Mouse (Mus musculus) gastrocnemius, adult 8-10 months (tissue): ENCODE data around the gene Qsox1. TPM values are rescaled to one million over a fixed set of nuclear protein-coding genes. Genes with fewer than 3 reads are reported as not detected.

ENCODE experiments used
- DNase-seq, 2 experiments: peaks; one replicate each; pipeline ENCODE4 v3.0.0; 2022; ENCODE audit warnings: low spot score in 2 of 2
- total RNA-seq, 4 experiments: library from RNA; stranded (reverse); gene quantifications; 2 replicates each; pipeline ENCODE4 v1.2.4; 2022

The Qsox1 gene
- 10 to 100 TPM; 15.6 to 20.1 (median 16.5) TPM for total RNA-seq

GRCm38 (mm10) chr1:155812581-155813499 lies at the start of gene Qsox1:
TSS of gene Qsox1 (minus strand) at chr1:155812889.
- DNase-seq = peak; percentile 77

DNA sequence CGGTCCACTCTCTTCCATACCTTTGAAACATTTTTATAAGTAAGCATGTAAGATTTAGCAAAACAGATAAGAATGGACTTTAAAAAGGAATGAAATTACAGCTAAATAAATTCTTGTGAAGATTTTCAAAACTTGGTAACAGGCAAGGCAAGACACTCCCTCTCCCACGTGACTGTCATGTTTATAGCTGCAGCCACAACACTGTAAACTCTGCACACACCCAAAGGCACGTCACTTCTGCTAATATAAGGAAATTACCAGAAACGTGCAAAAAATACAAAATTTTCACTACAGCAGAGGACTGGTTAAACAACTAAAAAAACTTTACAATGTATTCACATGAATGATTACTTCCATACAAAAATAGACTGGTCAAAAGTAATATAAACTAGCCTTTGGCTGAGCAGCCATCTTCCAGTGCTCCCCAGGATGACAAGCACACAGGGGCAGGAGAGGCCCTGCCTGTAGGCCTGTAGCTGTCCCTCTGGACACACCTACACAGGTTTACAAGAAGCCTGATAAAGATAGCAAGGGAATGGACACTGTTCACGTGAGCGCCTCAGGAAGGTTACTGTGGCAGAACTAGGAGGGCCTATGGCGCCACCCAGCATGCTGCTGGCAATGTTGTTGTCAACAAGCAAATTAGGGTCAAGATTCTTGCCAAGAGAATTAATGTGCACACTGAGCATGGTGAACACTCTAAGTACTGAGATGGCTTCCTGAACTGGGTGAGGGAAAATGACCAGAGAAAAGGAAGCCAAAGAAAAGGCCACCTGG lies 42.4 kb upstream of the Qsox1 start:
- peak in 1 of 2 experiments; percentile 10 for DNase-seq

DNA sequence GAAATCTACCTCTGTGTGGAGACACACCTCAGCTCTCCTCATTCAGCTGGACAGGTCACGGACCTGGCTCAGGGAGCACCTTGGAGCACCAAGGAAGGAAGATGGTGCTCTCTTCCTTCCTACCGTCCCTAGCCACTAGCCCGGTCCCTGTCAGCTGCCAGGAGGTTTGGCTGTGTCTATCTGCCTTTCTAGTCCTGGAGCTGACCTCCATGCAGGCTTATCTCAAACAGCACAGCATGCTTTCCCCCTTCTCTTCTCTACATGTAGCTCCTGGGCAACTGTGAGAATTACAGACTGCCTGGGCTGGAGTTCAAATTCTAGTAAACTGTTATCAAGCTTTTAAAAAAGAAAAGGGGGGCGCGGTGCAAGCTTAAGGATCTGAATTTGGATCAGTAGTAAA lies 40.3 kb upstream of the Qsox1 start:
- DNase-seq = no peak

DNA sequence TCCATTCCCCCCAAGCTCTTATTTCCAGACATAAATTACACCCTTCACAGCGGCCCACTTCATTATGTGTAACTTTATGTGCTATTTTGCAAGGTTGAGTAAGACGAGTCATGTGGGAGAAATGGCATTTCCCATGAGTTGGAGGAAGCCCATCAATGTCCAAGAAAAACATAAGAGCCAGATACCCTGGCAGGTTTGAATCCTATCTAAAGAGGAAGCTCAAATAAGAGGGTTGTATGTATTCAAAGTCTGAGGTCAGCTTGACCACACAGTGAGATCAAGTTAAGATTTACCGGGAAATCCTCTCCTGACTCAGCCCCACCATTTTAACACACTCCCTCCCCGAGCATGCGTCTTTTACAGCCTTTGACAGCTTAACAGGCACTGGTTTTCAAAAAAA lies 31.5 kb upstream of the Qsox1 start:
- DNase-seq = no peak

GRCm38 (mm10) chr1:155843538-155843937 lies 30.8 kb upstream of the Qsox1 start:
- DNase-seq = no peak

- DNase-seq = no peak
Measured at GRCm38 (mm10) chr1:155835667-155836066, 23.0 kb upstream of the Qsox1 start.

- DNase-seq = no peak
Measured at GRCm38 (mm10) chr1:155833610-155834009, 20.9 kb upstream of the Qsox1 start.

- no peak for DNase-seq
Measured at GRCm38 (mm10) chr1:155831958-155832357, 19.3 kb upstream of the Qsox1 start.

DNA sequence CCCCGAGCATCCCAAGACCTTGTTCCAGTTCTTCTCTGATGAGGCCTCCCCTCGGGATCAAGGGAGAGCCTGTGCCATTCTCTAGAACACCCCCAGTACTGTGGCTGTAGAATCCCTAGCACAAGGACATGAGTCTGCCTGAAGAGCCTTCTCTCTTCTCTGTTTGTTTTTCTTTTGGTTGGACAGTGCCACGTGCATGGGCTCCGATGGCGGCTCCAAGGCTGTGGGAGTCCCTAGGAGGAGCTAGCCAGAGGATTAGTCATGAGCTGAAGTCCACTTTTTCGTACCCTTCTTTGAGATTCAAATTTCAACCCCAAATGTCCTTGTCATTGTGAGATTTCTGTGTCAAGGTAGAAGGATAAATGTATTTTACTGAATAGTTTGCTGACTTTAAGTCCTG lies 18.2 kb upstream of the Qsox1 start:
- no peak for DNase-seq

- no peak for DNase-seq
Measured at GRCm38 (mm10) chr1:155827703-155828295, 15.1 kb upstream of the Qsox1 start.

- DNase-seq = no peak
Measured at GRCm38 (mm10) chr1:155826803-155827395, 14.2 kb upstream of the Qsox1 start.

DNA sequence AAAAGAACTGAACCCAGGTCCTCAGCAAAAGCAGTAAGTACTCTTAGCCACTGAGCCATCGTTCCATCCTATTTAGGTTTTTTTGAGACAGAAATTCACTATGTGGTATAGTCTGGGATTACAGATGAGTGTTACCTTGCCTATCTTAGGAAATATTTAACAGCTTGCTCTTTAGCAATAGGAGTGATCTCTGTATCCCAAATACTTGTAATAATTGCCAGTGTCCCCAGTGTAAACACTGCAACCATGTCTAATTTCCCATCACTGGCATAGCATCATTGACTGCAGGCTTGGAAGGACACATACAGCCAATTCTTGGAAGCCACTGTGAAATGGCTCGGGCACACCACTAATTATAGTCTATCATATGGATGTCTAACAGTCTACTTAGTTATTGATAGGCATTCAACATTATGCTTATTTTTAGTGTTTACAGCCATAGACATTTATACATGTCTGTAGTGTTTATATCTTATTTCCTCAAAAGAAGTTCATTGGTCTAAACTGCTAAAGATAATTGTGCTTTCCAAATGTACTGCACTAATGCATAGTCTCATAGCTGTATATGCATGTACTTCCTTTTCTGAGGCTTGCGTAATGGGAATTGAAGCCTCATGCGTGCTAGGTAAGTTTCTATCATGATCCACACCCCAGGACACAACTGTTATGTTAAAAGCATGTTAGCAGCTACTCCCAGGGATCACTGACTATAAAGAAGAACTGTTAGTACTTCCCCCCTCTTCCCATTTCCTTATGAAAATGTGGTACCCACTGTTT lies 13.4 kb upstream of the Qsox1 start:
- no peak for DNase-seq

DNA sequence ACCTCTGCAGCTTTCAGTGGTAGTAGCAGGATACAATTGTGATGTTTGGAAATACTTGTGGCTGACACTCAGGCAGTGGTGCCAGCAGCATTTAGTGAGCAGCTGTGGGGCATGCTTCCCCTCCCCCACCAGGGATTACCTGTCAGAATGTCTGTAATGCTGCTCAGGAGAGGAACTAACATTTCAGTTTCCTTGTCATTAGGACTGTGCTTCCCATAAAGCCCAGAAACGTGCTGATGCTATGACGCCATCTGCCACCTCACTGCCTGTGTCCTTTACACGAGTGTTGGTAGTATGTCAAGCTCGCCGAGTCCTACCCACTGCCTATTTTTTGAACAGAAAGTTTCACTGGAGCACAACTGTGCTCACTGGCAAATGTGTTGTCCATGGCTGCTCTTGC lies 8.0 kb upstream of the Qsox1 start:
- no peak for DNase-seq

DNA sequence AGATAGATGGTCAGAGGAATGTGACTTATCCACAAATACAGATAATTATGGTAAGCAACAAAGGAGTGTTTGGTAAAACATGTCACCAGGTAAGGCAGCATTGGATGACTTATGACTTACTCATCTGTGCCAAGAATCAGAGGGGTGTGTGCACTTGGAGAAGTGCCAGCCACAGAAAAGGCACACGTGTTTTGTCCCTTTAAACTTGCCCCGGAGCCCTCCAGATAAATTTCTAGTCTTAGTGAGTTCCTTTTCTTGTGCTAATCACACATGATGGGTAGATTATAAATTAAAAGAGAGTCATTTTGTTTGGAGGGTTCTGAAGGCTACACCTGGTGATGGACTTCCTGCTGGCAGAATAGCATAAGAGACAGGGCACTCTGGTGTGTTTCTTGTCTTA lies 3.5 kb upstream of the Qsox1 start:
- DNase-seq = no peak

DNA sequence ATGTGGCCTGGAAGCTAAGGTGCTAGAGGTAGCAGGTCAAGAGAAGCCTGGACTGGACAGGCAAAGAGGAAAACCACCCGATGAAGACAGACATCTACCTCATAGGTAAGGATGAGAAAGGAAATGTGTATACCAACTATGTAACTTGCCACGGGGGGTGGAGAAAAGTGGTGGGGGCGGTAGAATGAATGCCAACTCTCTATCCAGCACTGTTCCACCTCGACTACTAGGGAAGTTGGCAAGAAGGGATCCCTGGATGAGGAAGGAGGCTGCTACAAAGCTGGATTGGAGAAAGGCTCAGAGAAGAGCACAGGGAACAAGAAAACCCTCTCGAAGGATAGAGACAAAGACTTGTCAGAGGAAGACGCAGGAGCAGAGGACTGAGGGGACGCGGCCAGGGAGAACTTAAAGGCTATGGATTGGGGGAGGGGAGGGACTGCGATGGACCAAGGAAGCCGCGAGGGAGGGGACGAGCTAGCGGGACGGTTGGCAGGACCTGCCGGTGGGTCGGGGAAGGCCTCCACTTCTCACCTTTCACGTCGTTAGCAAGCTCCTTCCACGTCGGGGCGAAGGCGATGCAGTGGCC lies 601 bp downstream of the Qsox1 start:
- no peak for DNase-seq

DNA sequence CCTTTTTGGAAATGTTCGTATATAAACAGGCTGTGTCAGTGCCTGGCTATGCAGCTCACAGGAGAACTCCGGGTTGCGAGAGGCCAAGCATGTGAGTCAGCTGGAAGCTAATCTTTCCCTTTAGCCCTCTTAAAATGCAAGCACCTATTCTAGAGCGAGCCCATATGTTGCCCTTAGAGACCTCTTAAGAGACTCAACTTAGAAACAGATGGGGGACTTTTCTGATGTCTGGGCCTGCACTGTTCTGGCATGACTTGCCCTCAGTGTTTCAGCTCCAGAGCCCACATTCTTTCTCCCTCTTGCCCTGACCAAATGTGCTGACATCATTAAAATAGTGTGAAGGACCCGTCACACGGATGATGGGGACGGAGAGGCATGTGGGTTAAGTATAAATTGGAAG lies 2.1 kb downstream of the Qsox1 start:
- DNase-seq = no peak

- no peak for DNase-seq
Measured at GRCm38 (mm10) chr1:155809706-155810442, 2.8 kb downstream of the Qsox1 start.

DNA sequence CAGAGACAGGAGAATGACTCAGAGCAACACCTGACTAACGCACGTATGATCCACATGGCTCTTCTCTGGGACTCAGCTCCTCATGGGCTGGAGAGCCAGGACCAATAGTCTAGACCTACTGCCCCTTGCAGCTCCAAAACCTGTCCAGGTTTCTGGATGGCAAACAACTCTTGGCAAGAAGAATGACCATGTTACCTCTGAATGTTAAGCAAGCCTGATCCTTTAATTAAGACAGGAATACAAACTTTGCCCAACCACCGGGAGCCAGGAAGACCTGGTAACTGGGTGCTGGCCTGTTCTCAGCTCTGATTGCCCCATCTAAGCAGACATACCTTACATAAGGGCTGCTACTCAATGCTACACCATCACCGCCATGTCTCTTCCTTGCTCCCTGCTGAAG lies 4.4 kb downstream of the Qsox1 start:
- DNase-seq = no peak

DNA sequence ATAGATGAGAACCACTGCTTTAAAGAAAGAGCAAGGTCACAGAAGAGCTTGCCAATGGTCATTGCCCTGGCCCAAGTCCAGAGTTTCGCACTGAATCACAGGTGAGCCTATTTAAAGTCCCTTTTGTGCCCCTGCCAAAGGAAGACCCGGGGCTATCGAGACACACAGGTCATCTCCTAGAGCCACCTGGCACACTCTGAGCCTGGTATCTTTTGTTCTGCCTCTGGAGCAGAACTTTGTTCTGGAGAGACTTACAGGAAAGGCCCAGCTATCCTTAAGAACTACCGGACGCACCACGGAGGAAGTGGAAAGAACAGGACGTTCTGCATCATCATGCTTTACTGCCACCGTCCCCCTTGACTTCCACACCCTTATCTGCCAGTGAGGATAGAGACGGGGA lies 7.1 kb downstream of the Qsox1 start:
- DNase-seq = no peak
